Mouse (Mus musculus) B cell, adult (primary cell): ENCODE measurements around the gene Phb2. TPM values are rescaled to one million over a fixed set of nuclear protein-coding genes. Genes with fewer than 3 reads are reported as not detected.

ENCODE experiments used
- total RNA-seq: library from RNA; stranded (reverse); gene quantifications from 4 replicates; pipeline ENCODE4 v1.2.4, GENCODE M21; 2023; ENCODE audit not compliant: inconsistent age

Phb2 gene
- 223 to 242 TPM (median 231 TPM) in 4 replicates for total RNA-seq

DNA sequence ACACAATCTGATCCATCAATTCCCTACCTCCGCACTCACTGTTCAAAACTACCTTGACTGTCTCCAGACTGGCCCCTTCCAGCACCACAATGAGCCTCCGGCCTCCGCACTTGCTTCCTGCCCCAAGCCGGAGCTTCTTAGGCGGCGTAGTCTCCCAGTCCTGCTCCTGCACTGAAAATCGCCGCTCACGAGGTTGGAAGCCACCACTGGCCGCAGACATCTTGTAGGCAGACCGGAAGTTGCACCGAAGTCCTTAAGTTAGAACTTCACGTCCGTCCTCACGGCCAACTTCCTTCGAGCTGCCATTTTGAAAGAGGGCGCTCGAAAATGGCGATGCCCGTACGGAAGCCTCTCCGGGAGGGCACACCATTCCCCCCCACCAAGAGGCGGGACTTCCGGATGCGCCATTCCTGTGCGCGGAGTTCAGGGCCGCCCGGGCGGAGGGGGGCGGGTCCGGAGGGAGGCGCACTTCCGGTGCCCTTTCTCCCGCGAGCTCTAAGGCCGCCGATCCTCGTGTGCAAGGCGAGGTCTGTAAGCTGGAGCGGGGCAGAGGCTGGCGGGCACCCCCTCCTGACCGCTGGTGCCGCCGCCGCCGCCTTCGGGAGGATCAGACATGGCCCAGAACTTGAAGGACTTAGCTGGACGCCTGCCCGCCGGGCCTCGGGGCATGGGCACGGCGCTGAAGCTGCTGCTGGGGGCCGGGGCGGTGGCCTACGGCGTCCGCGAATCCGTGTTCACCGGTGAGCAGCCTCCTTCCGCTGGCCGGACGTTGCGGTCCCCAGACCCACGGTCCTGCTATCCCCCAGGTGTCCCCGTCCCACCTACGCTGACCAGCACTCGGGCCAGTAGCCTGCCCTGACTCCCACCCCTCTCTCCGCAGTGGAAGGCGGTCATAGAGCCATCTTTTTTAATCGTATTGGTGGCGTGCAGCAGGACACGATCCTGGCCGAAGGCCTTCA, at the start of gene Phb2, which contains the start of gene Emg1:
Phb2 (plus strand) TSS at position 513 of the 959 bp plus-strand sequence.
Emg1 (minus strand) TSS at position 355 of the 959 bp plus-strand sequence.

DNA sequence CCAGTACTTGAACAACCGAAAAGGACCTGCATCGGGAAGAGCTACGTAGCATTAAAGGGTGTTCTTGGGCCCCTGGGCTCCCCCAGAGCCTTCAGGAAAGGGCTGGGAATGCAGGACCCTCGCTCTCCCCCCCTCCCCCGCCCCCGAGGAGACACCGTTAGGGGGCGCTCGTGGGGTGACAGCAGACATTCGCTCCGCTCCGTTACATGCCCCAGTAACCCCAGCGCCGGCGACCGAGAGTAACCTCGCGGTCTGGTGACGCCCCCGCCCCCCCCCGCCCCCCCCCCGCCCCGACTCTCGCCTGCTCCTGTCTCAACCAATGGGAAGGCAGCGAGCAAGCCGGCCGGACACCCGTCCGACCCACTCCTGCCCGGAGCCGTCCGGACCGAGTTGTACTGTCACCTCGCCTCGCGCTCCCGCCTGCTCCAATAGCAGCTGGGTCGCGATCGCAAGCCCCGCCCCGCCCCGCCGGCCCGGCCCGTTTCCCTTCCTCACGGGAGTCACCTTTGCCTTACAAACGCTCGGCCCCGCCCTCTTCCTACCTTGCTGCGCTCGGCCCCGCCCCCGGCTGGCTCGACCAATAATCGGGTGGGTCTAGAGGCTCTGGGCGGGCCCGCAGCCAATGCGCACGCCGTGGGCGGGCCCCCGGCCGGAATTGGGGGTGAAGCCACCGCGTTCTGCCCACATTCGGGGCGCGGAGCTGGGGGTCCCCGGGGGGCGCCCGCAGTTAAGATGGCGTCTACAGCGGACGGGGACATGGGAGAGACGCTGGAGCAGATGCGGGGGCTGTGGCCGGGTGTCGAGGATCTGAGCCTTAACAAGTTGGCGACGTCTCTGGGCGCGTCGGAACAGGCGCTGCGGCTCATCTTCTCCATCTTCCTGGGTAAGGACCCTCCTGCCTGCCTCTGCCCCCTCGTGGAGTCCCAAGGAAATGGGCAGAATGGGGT, 49.4 kb upstream of the Phb2 start, which contains the start of gene Lpcat3:
Lpcat3 (plus strand) TSS at position 551 of the 947 bp plus-strand sequence.

DNA sequence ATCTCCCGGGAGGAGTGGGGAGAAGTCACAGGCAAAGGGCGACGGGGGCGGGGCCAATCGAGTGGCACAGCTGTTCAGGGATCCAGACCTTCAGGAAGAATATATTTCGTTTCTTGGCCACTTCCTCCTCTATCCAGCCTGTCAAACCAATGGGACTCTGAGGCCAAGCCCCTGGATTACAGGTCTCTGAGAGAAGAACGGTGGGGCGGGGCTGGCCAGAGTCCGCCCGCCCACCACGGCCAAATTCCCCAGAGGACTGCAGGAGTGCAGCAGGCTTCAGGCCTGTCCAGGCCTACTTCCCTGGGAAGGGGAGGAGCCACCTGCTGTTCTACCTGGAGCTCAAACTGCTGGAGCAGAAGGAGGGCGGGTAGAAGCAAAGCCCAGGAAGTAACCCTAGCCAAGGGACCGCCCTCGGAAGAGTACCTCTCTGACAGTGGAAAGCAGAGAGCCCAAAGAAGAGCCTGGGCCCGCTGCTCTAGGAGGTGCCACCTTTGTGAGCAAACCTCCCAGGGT, 26.4 kb downstream of the Phb2 start, which contains the start of gene Ptpn6:
Ptpn6 (minus strand) TSS at position 204 of the 513 bp plus-strand sequence.

DNA sequence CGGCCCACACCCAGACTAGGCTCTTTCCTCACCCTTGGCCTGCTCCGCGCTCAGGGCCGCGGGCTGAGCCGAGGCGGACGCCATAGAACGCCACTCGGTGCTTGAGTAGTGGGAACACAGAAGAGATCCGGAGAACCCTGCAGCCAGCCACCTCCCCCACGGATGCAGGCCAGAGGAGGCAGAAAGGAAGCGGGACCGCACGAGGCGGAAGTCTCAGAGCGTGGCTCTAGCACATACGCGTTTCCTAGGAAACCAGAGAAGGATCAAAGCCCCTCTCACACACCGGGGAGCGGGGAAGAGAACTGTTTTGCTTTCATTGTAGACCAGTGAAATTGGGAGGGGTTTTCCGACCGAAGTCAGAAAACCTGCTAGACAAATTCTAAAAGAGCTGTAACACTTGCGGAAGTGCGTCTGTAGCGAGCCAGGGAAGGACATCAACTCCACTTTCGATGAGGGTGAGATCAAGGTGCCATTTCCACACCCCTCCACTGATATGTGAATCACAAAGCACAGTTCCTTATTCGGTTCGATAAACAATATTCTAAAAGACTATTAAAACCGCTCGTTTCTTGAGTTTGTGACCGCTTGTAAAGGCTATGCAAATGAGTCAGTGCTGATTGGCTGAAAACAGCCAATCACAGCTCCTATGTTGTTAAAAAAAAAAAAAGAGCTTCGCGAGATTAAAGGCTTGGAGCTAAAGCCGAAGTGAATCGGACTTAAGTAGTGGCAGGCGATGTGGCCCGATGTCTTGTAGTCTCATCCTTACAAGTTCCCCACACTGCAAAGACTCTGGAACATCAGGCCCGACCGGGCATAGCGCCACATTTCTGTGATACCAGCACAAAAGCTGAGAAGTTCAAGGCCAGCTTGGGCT, 29.0 kb downstream of the Phb2 start, which contains the start of gene Grcc10:
Grcc10 (minus strand) TSS at position 487 of the 874 bp plus-strand sequence.

DNA sequence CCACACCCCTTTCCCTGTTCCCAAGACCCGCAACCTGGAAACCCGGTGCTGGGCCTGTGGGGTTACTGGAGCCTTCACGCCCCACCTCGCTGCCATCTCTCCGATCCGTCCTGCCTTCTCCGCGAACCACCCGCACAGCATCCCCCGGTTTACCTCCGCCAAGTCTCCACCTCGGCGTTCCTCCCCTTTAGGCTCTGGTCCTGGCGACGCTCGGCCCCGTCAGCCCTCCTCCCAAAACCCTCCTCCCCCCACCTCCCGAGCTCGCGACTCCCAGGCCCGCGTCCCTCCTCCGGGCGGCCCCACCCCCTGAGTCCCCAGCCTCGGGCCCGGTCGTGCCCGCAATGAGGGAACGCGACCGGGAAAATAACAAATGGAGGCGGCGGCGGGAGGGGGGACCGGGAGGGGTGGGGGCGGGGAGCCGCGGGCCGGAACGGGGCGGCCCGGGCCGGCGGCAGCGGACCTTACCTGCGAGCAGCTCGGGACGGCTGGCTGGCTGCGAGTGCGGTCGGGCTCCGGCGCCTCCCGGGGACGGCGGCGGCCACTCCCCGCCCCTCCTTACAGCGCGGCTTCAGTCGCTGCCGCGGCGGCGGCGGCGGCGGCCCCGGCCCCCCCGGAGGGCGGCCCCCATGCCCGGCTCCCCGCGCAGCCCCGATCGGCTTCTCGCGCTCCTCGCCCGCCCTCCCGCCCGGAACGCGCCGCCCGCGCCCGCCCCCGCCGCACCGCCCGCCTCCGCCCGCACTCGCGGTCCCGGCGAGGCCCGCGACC, 43.9 kb downstream of the Phb2 start, which contains the start of the genes Gm45234 and Atn1:
Gm45234 (minus strand) TSS at position 191 of the 765 bp plus-strand sequence.
Atn1 (minus strand) TSS at position 694 of the 765 bp plus-strand sequence.

Other genes with a start within 250 kb of the Phb2 start
- gene Clstn3, start 247.5 kb upstream of the Phb2 start, total RNA-seq, result 1.3 to 2.7 TPM (median 1.5 TPM) in 4 replicates
- gene C1rl, start 219.2 kb upstream of the Phb2 start, total RNA-seq, result not detected in 4 replicates
- gene C1ra, start 199.9 kb upstream of the Phb2 start, total RNA-seq, result 0.42 to 0.48 TPM (median 0.48 TPM) in 3 of 4 replicates, not detected in the other
- 0.27 to 0.77 TPM (median 0.45 TPM) in 3 of 4 replicates, not detected in the other for gene C1s1, start 170.0 kb upstream of the Phb2 start, total RNA-seq
- not detected in 4 replicates for gene C1rb, start 142.0 kb upstream of the Phb2 start, total RNA-seq
- gene C1s2, start 76.3 kb upstream of the Phb2 start, total RNA-seq, result not detected in 4 replicates
- gene Lpcat3, start 49.3 kb upstream of the Phb2 start, total RNA-seq, result 44.7 to 51.8 TPM (median 50.1 TPM) in 4 replicates
- 116 to 132 TPM (median 125 TPM) in 4 replicates for gene Emg1, start 158 bp upstream of the Phb2 start, total RNA-seq
- 597 to 656 TPM (median 630 TPM) in 4 replicates for gene Ptpn6, start 26.4 kb downstream of the Phb2 start, total RNA-seq
- 253 to 263 TPM (median 258 TPM) in 4 replicates for gene Grcc10, start 29.0 kb downstream of the Phb2 start, total RNA-seq
- 0.16 to 2.3 TPM in 2 of 4 replicates, not detected in the others for gene Gm45234, start 43.7 kb downstream of the Phb2 start, total RNA-seq
- gene Atn1, start 44.2 kb downstream of the Phb2 start, total RNA-seq, result 21.1 to 30.7 TPM (median 28.7 TPM) in 4 replicates
- gene Eno2, start 57.3 kb downstream of the Phb2 start, total RNA-seq, result 3.9 to 7.0 TPM (median 6.0 TPM) in 4 replicates
- gene Lrrc23, start 67.4 kb downstream of the Phb2 start, total RNA-seq, result 3.5 to 4.3 TPM (median 3.9 TPM) in 4 replicates
- gene Spsb2, start 96.3 kb downstream of the Phb2 start, total RNA-seq, result 4.3 to 8.0 TPM (median 5.3 TPM) in 4 replicates
- gene Tpi1, start 102.0 kb downstream of the Phb2 start, total RNA-seq, result 53.5 to 62.9 TPM (median 57.4 TPM) in 4 replicates
- 67.6 to 86.7 TPM (median 79.3 TPM) in 4 replicates for gene Usp5, start 117.1 kb downstream of the Phb2 start, total RNA-seq
- 2.7 to 6.3 TPM (median 4.4 TPM) in 4 replicates for gene Cdca3, start 117.2 kb downstream of the Phb2 start, total RNA-seq
- 0.29 to 0.30 TPM in 2 of 4 replicates, not detected in the others for gene Gnb3, start 127.9 kb downstream of the Phb2 start, total RNA-seq
- gene P3h3, start 145.4 kb downstream of the Phb2 start, total RNA-seq, result 0.19 to 0.51 TPM in 2 of 4 replicates, not detected in the others
- 0.51 to 0.99 TPM (median 0.79 TPM) in 4 replicates for gene Gpr162, start 151.6 kb downstream of the Phb2 start, total RNA-seq
- gene Cd4, start 175.9 kb downstream of the Phb2 start, total RNA-seq, result 0.35 to 0.93 TPM (median 0.60 TPM) in 4 replicates
- 0.26 to 0.69 TPM (median 0.48 TPM) in 4 replicates for gene Lag3, start 199.4 kb downstream of the Phb2 start, total RNA-seq
- 42.1 to 57.3 TPM (median 46.3 TPM) in 4 replicates for gene Ptms, start 207.8 kb downstream of the Phb2 start, total RNA-seq
- 97.3 to 112 TPM (median 105 TPM) in 4 replicates for gene Mlf2, start 219.1 kb downstream of the Phb2 start, total RNA-seq